Mouse (Mus musculus) CD4-positive, CD25-positive, alpha-beta regulatory T cell, adult 9 weeks (primary cell): ENCODE data around the gene Sf3b5. TPM values are rescaled to one million over a fixed set of nuclear protein-coding genes. Genes with fewer than 3 reads are reported as not detected.

Experiments used
- polyA plus RNA-seq: library from polyadenylated mRNA; unstranded; fragments of 100-300 nt; shearing (Covaris generic); gene quantifications from one replicate; pipeline ENCODE4 v1.2.1, GENCODE M21; 2017

Gene Sf3b5
- 39.2 TPM for polyA plus RNA-seq

GRCm38 (mm10) chr10:13005043-13005442 lies at the start of gene Sf3b5:
Gene Sf3b5, plus strand, starts transcription at chr10:13005343.

GRCm38 (mm10) chr10:12964151-12965075 lies 40.7 kb upstream of the Sf3b5 start, which contains the start of gene Stx11:
Gene Stx11, minus strand, starts transcription at chr10:12964298.

Other genes with a start within 250 kb of the Sf3b5 start
- gene Utrn, start 136.0 kb upstream of the Sf3b5 start, polyA plus RNA-seq, result 468 TPM
- gene Stx11, start 41.0 kb upstream of the Sf3b5 start, polyA plus RNA-seq, result 19.8 TPM
- gene Plagl1, start 55.2 kb downstream of the Sf3b5 start, polyA plus RNA-seq, result 9.0 TPM
- not detected for gene Zc2hc1b, start 172.7 kb downstream of the Sf3b5 start, polyA plus RNA-seq
- gene Ltv1, start 187.8 kb downstream of the Sf3b5 start, polyA plus RNA-seq, result 60.1 TPM